Mouse (Mus musculus) neural tube, embryonic 10.5 days (tissue): Measurements from ENCODE around the gene Mgat4b.

ENCODE experiments used
- DNase-seq: peaks from one replicate; pipeline ENCODE4 v3.0.0-alpha.2; 2017; ENCODE audit warnings: low spot score; ENCODE audit errors: extremely low spot score

The Mgat4b gene

DNA sequence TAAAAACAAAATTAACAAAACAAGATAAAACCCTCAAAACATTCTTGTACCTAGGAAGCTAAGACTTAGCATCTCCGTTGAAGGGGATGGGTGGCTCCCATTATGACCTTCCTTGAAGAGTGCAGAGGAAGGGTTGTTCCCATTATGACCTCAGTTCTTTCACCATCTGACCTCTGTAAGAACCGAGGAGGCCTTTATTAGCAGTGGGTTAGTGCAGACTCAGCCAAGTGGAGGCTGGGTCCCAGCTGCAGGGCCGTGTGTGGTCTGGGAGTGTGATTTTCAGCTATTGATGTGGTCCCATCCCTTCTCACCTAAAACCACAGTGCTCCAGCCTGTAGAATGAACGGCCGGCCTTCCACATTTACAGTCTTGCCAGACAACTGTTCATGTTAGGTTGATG lies 34.6 kb downstream of the Mgat4b start:
- no peak for DNase-seq

DNA sequence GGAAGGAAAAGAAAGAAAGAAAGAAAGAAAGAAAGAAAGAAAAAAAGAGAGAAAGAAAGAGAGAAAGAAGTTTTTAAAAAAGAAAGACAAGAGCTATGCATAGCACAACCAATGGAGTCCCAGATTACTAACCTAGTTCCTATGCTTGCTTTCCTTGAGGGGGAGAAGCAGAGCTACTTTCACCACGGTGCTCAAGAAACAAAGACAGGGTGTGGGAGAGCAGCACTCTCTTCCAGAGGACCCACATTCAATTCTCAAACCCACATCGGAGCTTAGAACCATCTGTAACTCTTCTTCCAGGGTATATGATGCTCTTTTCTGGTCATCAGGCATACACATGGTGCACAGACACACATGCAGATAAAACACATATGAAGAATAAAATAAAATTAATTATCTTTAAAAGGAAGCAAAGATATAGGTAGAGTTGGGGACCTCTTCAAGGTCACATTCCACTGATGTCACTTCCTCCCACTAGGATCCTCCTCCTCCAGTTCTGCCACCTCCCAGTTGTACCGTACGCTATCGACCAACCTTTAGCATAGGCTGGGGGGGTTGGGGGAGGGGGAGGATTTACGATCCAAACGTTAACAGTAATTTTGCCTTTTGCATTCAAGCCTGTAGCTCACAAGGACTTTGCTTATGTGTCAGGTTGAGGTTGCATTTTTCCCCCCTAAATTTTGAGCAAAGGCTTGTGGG lies 37.9 kb downstream of the Mgat4b start:
- DNase-seq = no peak

DNA sequence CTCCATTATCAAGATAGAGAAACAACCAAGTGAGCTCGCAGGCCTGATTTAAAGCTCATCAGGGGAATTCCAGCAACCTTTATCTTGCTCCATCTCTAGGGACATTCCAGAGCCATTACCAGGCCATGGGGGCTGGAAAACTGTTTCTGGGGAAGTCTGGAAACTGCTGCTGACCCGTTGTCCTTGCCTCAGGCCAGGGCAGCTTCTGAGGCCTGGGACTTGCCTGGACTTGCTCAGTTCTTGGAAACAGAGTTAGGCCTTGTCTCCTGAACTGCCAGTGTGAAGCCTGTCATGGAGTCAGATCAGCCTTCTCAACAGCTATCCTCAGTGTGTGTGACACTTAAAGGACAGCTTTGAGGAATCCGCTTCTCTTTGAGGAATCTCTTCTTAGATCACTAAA lies 41.5 kb downstream of the Mgat4b start:
- no peak for DNase-seq

DNA sequence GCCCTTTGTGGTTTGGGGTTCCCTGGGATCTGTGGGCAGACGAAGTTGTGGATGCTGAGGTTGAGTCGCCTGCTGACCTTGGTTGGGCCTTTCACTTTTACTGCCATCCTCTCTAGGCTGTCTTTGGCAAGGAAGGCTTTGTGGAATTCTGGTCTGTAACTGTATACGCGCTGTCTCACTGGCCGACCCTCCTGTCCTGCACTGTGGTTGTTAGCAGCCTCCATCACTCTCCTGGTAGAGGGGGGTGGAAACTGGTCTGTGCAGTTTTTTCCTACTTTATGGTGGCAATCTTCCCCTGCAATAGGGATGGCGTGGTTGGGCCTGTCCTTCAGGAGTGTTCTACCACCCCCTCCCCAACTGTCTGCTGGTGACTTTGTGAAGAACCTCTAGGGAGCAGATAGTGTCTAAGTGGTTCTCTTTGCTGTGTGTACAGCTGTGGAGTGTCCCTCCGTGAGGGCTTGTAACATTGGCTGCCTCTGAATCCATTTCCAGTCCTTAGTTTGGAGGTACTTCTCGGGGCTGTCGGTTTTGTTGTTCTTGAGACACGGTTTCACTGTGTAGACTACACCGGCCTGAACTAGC lies 42.1 kb downstream of the Mgat4b start:
- no peak for DNase-seq

DNA sequence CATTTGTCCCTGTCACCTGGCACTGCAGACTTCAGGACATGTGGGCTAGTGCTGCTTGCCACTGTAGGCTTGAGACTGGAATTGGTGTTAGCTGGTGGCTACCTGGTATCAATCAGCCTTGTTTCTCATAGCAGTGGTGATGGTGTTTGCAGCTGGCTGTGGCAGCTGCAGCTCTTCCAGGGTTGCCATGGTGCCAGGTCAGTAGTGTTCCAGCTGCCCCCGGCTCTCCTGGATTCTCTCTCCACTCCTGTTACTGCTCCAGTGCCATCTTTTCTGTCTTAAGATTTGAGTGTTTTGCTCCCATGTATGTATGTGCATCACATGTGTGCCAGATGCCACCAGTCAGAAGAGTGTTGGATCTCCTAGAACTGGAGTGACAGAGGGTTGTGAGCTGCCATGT lies 42.7 kb downstream of the Mgat4b start:
- no peak for DNase-seq

DNA sequence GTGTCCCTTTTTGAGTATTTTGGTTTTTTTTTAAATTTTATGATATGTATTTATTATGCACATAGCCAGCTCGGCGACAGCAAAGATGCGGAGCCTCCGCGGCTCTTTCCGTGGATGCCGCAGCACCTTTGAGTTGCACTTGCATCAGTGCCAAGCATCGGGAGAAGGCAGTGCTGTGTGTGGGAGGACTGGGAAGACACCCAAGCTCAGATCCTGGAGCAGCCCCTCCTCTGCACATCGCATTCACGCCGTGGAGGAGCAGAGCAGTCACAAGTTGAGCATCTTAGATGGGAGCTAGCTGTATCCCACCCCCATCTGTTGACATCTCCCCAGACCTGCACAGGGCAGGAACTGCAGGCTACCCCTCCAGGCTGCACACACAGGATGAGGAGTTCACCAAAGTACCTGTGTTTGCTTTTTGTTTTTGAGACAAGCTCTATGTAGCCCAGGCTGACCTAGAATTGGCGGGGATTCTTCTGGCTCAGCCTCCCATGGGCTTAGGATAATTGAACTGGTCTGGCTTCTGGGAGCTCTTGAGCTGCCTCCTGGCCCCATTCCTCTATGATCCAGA lies 43.4 kb downstream of the Mgat4b start:
- DNase-seq = no peak

DNA sequence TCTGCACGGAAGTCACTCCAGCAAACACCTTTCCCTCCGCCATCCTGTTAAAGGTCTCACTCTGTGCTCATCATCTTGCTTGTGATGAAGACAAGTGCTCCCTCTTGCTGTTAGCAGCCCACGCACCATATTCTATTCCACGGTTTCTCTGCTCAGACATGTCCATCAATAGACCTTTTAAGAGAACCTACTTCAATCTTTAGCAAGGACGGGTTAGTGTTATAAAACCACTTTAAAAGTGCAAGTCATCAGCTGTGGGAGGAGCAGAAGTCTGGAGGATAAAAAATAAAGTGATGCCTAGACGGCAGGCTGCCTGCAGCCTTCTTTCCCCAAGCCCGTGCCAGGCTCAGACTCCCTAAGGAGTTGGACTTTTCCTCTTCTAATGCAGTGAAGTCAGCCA lies 45.9 kb downstream of the Mgat4b start:
- DNase-seq = no peak

DNA sequence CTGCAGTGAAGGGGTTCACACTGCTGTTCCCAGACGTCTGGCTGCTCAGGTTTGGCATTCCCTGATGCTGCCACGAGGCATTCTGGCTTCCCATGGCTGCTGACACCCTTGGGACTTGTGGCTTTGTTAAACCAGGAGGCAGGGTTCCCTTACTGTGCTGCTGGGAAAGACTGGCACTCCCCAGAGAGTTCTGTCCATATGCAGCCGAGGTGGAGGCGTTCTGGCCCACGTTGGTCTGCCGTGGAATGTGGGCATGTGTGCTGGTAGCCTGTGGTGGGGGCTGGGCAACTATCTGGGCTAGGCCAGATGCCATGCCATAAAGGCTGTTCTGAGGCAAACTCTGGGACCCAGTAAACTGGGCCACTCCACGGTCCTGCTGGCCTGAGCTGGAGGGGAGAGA lies 47.6 kb downstream of the Mgat4b start:
- no peak for DNase-seq

DNA sequence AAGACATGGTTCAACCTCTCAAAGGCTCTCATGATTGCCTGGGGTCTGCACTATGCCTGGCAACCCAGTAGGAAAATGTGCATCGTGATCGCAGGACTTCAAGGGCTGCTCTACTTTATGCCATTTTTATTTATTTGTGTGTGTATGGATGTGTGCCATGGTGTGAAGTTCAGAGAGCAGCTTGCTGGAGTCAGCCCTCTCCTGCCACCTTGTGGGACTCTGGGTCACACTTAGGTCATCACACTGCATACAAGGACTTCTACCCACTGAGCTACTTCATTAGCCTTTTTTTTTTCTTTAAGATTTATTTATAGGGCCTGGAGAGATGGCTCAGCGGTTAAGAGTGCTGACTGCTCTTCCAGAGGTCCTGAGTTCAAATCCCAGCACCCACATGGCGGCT lies 51.3 kb downstream of the Mgat4b start:
- DNase-seq = no peak

DNA sequence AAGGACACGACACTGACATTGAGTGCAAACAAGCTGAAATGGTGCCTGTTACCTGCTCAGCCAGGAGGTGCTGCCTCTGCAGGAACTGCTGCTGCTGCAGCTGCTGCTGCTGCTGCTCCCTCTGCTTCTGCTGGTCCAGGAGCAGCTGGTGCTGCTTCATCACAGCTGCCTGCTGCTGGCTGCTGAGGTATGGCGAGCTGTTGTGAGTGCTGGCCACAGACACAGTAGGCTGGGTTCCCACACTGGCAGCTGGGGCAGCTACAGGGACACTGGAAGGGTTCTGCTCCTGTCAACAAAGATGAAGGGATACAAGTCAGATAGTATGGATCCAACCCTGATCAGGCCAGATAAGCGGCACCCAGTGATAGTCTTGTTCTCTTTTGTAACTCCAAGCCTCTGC lies 52.5 kb downstream of the Mgat4b start:
- no peak for DNase-seq

DNA sequence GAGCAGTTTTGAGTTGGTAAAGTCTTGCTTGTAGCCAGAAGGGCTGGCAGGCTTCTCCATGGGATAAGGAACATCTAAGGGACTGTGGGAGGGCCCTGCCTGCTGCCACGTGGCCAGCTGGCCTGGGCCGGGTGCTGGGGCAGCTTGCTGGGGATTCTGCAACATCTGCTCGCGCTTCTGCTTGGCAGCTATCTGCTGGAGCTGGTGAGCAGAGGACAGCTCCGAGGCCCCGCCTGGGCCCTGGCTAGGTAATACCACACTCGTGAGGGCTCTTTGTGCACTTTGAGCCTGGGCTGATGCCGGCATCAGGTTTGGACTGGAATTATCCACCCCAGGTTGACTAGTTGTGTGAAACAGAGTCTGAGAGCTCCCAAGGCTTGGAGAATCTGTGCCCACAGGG lies 55.2 kb downstream of the Mgat4b start:
- DNase-seq = no peak

DNA sequence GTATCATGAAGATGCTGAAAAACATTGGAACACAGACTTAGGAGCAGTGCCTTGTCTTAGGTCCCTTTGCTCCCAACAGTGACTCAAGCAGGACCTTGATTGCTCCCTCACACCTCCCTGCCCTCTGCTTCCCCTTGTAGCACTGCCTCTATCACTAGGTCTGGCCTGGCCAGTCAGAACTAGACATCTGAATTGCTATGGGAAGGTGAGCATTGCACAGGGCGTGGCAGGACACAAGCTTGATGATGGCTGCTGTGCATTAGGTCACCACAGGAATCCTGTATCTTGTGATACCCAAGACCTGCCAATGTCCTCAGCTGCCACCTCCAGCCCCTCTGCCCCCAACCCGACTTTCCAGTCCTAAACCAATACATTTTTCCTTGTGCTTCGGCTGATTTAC lies 56.3 kb downstream of the Mgat4b start:
- no peak for DNase-seq

DNA sequence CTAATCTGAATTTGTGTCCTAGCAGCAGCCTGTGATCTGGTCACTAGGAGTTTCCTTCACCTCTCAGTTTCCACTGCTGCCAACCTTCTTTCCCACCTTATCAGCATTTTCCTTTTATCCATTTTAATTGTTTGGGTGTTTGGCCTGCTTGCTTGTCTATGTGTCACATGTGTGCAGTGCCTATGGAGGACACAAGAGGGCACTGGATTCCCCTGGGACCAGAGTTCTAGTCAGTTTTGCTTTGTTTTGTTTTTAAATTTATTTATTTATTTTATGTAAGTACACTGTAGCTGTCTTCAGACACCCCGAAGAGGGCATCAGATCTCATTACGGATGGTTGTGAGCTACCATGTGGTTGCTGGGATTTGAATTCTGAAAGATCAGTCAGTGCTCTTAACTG lies 58.5 kb downstream of the Mgat4b start:
- DNase-seq = no peak

DNA sequence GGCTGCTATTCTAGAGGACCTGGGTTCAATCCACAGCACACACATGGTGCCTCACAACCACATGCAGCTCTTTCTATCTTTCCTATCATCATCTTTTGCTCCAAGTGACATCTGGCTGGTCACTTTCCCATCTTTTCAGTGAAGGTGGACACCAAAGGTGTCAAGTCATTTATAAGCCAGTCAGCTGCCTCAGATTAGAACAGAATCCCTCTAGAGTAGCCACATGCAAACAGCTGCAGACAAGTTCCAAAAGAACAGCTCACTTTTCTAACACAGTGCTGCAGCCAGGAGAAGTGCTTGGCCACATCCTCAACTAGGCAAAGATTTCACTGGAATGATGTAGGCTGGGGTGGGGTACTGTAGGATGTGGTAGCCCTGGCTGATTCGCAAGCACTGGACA lies 59.2 kb downstream of the Mgat4b start:
- no peak for DNase-seq

DNA sequence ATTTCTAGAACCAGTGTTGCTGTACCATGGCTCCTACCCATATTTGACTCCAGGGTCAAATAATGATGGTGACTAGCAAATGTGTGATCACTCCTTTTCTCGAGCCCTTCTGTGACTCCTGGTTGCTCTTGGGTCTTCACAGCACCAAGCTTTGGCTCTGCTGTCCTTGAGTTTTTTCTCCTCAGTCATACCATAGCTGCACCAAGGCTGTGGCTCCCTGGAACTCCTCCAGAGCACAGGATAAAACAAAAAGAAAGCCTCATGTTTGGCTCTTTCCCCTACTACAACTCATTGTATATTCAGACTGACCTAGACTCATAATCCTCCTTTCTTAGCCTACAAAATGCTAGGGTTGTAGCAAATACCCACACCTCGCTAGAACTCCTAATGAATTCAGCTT lies 62.1 kb downstream of the Mgat4b start:
- DNase-seq = no peak

DNA sequence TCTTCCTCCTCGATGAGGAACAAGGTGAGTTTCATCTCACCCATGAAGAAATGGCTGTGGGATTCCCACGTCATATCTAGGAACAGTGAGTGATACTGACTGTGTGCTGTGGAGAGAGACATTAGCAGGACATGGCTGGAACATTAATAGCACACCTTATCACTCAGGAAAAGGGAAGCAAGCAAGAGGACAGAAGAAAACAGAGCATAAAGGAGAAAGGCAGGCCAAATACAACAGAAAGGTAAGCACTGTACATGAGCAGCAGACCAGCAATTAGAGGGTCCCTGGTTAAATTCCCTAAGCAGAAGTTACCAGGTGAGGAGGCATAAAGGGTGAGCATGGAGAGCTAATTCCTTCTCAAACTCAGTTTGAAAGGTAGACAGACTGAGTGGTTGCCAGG lies 64.4 kb downstream of the Mgat4b start:
- DNase-seq = no peak

DNA sequence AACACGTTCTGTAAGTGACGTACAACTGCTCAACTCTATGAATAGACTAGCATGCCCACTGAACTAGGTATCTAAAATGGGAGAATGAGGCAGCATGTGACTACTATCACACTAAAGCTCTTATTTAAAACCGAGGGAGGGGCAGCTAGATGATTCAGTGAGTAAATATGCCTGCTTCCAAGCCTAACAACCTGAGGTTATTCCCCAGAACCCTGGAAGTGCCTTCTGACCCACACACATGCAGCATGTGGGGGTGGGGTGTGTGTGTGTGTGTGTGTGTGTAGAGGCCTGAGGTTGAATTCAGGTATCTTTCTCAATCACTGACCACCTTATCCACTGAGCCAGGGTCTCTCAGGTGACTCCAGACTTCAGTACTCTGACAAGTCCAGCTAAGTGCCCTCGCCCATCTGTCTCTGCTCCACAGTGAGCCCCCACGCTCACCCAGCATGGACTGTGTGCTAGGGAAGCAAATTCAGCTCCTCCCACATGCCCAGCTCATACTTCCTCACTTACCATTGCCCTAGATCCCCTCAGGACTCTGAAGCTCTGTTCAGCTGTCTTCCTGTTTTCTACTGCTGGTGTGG lies 65.0 kb downstream of the Mgat4b start:
- no peak for DNase-seq

DNA sequence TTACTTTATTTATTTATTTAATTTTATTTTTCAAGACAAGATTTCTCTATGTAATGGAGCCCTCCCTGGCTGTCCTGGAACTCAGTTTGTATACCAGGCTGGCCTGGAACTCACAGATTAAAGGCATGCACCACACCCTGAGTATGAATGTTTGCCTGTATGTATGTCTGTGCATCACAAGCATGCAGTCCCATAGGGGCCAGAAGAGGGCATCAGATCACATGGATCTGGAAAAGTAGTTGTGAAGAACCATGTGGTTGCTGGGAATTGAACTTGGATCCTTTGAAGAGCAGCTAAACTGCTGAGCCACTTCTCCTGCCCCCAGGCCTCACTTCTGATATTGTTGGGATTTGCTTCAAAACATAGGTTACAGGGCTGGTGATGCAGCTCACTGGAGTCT lies 66.3 kb downstream of the Mgat4b start:
- DNase-seq = no peak

DNA sequence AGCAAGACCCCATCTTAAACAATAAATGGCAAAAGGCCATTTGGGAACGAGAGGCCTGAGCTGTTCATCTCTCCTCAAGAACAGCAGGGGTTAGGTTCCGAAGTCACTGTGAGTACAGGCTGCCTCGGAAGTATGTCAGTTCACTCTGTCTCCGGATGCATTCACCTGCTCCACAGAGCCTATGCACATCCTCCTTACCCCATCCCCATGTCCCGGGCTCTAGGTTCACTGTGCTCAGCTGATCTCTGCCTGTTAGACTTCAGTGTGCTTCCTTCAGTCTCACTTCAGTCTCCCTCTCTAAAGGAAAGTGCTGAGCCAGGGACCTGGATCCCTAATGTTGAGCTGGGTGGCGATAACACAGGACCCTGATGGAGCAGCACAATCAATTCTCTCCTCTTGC lies 67.0 kb downstream of the Mgat4b start:
- DNase-seq = no peak

DNA sequence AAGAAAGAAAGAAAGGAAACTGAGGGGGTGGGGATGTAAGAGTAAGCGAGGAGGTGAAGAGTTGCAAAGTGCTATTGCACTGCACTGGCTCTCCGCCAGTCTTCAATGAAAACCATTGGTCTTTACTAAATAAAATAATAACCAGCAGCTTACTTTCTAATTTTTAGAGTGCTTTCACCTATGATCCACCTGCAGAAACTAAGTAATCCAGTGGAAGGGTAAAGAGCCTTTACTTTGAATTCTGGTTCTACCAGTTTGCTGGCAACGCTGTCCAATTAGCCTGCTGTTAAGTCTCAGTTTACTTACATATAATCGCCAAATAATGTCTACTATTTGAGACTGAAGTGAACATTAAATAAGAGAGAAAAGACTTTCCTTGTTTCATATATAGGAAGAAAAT lies 68.3 kb downstream of the Mgat4b start:
- no peak for DNase-seq

DNA sequence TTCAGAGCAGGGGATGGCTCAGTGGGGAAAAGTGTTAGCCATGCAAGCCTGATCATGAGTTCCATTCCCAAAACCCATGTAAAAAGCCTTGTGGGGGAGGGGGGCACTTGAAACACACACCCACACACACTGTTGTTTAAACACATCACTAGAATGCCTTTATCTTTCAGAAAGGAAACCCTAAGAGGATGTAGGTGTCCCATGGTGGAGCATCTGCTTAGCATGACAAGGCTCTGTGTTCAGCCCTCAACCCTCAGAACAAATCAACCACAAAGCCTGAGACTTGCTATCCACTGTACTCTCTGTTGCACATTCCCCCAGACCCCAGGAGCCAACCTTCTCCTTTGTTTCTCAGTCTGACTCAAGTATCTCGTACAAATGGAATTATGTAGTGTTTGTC lies 69.4 kb downstream of the Mgat4b start:
- no peak for DNase-seq
